Mouse (Mus musculus): Measurements from ENCODE around the gene Zfp628. TPM values are rescaled to one million over a fixed set of nuclear protein-coding genes. Genes with fewer than 3 reads are reported as not detected.

The Zfp628 gene
- polyA plus RNA-seq, 1 experiment = 8.0 TPM

DNA sequence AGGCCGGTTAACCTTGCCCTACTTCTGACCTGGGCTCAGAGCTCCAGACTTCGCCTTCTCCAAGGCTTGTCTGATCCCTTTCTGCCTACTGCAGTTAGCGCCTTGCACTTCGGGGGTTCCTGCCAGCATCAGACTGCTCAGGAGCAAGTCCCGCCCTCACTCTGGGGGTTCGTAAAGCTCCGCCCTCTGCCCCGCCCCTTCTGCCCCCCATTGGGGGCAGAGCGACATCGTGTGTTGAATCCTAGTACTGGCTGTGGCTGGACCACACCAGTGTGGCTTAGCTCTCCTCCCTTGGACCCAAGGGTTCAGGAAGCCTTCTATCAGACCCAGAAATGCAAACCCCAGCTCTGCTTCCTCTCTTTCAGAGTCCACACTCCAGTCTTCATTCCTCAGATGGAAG, 49.3 kb downstream of the Zfp628 start, which contains the start of gene Sbk2:
Sbk2 (minus strand) TSS at position 135 of the 400 bp plus-strand sequence.
- H3K4me2 ChIP-seq (ENCODE audit: low read depth) = peak within 1 kb of the TSS; percentile 52
- TF ChIP-seq POLR2A (IDR thresholded peaks at IDR 0.05; ENCODE audit: insufficient read length, low read depth) = peak; percentile 15
- no peak for TF ChIP-seq TCF3 (IDR thresholded peaks at IDR 0.05; ENCODE audit: insufficient read length, low read depth)
- TF ChIP-seq TCF12 (IDR thresholded peaks at IDR 0.05; ENCODE audit: insufficient read depth, poor library complexity, severe bottlenecking) = no peak
- TF ChIP-seq MAX (IDR thresholded peaks at IDR 0.05; ENCODE audit: low read depth) = no peak
- H3K27me3 ChIP-seq (ENCODE audit: control insufficient read depth, insufficient read depth, insufficient read length) = no peaks in the 10 kb centered on the region
- H3K79me2 ChIP-seq (ENCODE audit: control insufficient read depth, insufficient read depth) = no peaks in the 10 kb centered on the region
- no peak within 1 kb of the TSS for H3ac ChIP-seq (ENCODE audit: control insufficient read depth, insufficient read length)
- no peaks in the 10 kb centered on the region for H3K36me3 ChIP-seq (ENCODE audit: control insufficient read depth, insufficient read depth)
- no peak within 1 kb of the TSS for H3K4me3 ChIP-seq

DNA sequence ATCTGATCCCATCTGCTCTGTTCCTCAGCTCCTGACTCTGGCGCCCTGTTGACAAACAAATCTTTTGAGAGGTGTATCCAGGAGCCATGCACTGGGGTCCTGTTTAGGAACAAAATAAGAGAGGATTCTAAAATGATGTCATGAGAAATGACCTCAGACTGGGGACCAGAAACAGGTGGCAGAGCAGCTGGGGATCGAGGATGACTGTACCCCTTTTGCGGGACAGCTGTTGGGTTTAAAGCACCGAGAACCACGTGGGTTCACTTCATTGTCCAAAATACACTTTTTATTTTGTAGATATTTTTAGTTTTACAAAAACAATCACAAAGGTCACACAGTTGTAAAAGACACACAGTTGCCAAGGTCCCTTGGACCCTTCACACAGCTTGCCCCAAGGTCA, 50.0 kb downstream of the Zfp628 start:
- Histone ChIP-seq H3K4me3 (no peak overlapping the region), H3K36me3 (ENCODE audit: control insufficient read depth, insufficient read depth) (no peaks in the 10 kb centered on the region), H3ac (ENCODE audit: control insufficient read depth, insufficient read length) (no peak overlapping the region), H3K27me3 (ENCODE audit: control insufficient read depth, insufficient read depth, insufficient read length) (no peaks in the 10 kb centered on the region), H3K4me2 (ENCODE audit: low read depth) (peak overlapping the region; percentile 30), H3K79me2 (ENCODE audit: control insufficient read depth, insufficient read depth) (no peaks in the 10 kb centered on the region)
- TF ChIP-seq MAX (IDR thresholded peaks at IDR 0.05; ENCODE audit: low read depth) (no peak), SRF (IDR thresholded peaks at IDR 0.05; ENCODE audit: control insufficient read depth, insufficient read length, low read depth) (no peak), TCF3 (IDR thresholded peaks at IDR 0.05; ENCODE audit: insufficient read length, low read depth) (peak; percentile 76), MYOG (IDR thresholded peaks at IDR 0.05; ENCODE audit: control insufficient read depth in 1 of 3, insufficient read depth in 1 of 3, insufficient read length in 2 of 3, low read depth in 2 of 3) (peak; percentile 62 to 86 (median 65)), CEBPB (IDR thresholded peaks at IDR 0.05; ENCODE audit: insufficient read depth, poor library complexity, severe bottlenecking) (no peak), MYOD1 (IDR thresholded peaks at IDR 0.05; ENCODE audit: control insufficient read depth in 1 of 3, insufficient read length in 2 of 3, low read depth in 2 of 3) (peak; percentile 8 to 91 (median 88)), TCF12 (IDR thresholded peaks at IDR 0.05; ENCODE audit: insufficient read depth, poor library complexity, severe bottlenecking) (peak; percentile 89), POLR2AphosphoS2 (IDR thresholded peaks at IDR 0.05; ENCODE audit: insufficient read length, low read depth) (no peak), USF1 (IDR thresholded peaks at IDR 0.05; ENCODE audit: low read depth) (no peak), E2F4 (IDR thresholded peaks at IDR 0.05; ENCODE audit: insufficient read depth) (no peak), REST (IDR thresholded peaks at IDR 0.05; ENCODE audit: insufficient read depth, insufficient read length) (no peak), POLR2A (IDR thresholded peaks at IDR 0.05; ENCODE audit: insufficient read length, low read depth) (no peak)

DNA sequence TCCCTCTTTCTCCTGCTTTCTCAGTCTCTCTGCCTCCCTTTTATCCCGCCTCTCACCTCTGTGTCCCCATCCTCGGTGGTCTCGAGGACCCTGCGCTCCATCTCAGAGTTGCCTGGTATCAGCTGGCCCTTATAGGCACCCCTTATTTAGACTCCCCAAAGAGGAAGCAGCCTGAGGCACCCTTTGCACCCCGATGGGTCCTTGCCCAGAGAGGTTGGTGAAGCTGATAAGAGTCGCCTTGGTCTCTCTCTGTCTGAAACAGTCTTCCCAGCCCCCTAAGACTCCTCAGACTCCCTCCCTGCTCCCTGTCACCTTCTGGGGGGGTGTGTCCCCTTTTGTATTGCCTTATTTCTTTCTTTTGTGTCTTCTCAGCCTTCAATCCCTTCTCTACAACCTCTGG, 56.1 kb downstream of the Zfp628 start, which contains the start of gene Sbk3:
Sbk3 (minus strand) TSS at position 101 of the 400 bp plus-strand sequence.
- Histone ChIP-seq H3ac (ENCODE audit: control insufficient read depth, insufficient read length) (no peak within 1 kb of the TSS), H3K27me3 (ENCODE audit: control insufficient read depth, insufficient read depth, insufficient read length) (no peaks in the 10 kb centered on the region), H3K79me2 (ENCODE audit: control insufficient read depth, insufficient read depth) (no peaks in the 10 kb centered on the region), H3K4me2 (ENCODE audit: low read depth) (no peak within 1 kb of the TSS), H3K36me3 (ENCODE audit: control insufficient read depth, insufficient read depth) (no peaks in the 10 kb centered on the region), H3K4me3 (no peak within 1 kb of the TSS)
- no peak for TF ChIP-seq POLR2A (IDR thresholded peaks at IDR 0.05; ENCODE audit: insufficient read length, low read depth)

Other genes starting within 250 kb of the Zfp628 start
- gene Hspbp1, start 230.1 kb upstream of the Zfp628 start, polyA plus RNA-seq (2012; fragmentation: generic; extraction: Trizol) = 67.5 TPM
- gene Brsk1, start 224.6 kb upstream of the Zfp628 start, polyA plus RNA-seq (2012; fragmentation: generic; extraction: Trizol) = 7.0 TPM
- gene Tmem150b, start 190.0 kb upstream of the Zfp628 start, polyA plus RNA-seq (2012; fragmentation: generic; extraction: Trizol) = 0.04 TPM
- gene Kmt5c, start 175.1 kb upstream of the Zfp628 start, polyA plus RNA-seq (2012; fragmentation: generic; extraction: Trizol) = 19.2 TPM
- gene Cox6b2, start 162.1 kb upstream of the Zfp628 start, polyA plus RNA-seq (2012; fragmentation: generic; extraction: Trizol) = 0.19 TPM
- not detected for gene Fam71e2, start 143.9 kb upstream of the Zfp628 start, polyA plus RNA-seq (2012; fragmentation: generic; extraction: Trizol)
- 0.56 TPM for gene Il11, start 132.4 kb upstream of the Zfp628 start, polyA plus RNA-seq (2012; fragmentation: generic; extraction: Trizol)
- not detected for gene Tmem190, start 132.3 kb upstream of the Zfp628 start, polyA plus RNA-seq (2012; fragmentation: generic; extraction: Trizol)
- gene Tmem238, start 125.6 kb upstream of the Zfp628 start, polyA plus RNA-seq (2012; fragmentation: generic; extraction: Trizol) = 7.1 TPM
- gene Rpl28, start 122.3 kb upstream of the Zfp628 start, polyA plus RNA-seq (2012; fragmentation: generic; extraction: Trizol) = 3,329 TPM
- gene Ube2s, start 102.6 kb upstream of the Zfp628 start, polyA plus RNA-seq (2012; fragmentation: generic; extraction: Trizol) = 261 TPM
- gene Shisa7, start 70.5 kb upstream of the Zfp628 start, polyA plus RNA-seq (2012; fragmentation: generic; extraction: Trizol) = not detected
- 0.65 TPM for gene Isoc2b, start 45.0 kb upstream of the Zfp628 start, polyA plus RNA-seq (2012; fragmentation: generic; extraction: Trizol)
- 3.3 TPM for gene Isoc2a, start 38.1 kb upstream of the Zfp628 start, polyA plus RNA-seq (2012; fragmentation: generic; extraction: Trizol)
- not detected for gene Gm36210, start 8.7 kb upstream of the Zfp628 start, polyA plus RNA-seq (2012; fragmentation: generic; extraction: Trizol)
- 3.1 TPM for gene Nat14, start 6.8 kb downstream of the Zfp628 start, polyA plus RNA-seq (2012; fragmentation: generic; extraction: Trizol)
- 13.6 TPM for gene Ssc5d, start 10.6 kb downstream of the Zfp628 start, polyA plus RNA-seq (2012; fragmentation: generic; extraction: Trizol)
- 7.1 TPM for gene Sbk2, start 49.2 kb downstream of the Zfp628 start, polyA plus RNA-seq (2012; fragmentation: generic; extraction: Trizol)
- 0.34 TPM for gene Sbk3, start 56.0 kb downstream of the Zfp628 start, polyA plus RNA-seq (2012; fragmentation: generic; extraction: Trizol)
- gene Zfp579, start 80.9 kb downstream of the Zfp628 start, polyA plus RNA-seq (2012; fragmentation: generic; extraction: Trizol) = 16.3 TPM
- gene Zfp524, start 99.2 kb downstream of the Zfp628 start, polyA plus RNA-seq (2012; fragmentation: generic; extraction: Trizol) = 15.7 TPM
- gene Fiz1, start 99.5 kb downstream of the Zfp628 start, polyA plus RNA-seq (2012; fragmentation: generic; extraction: Trizol) = 22.8 TPM
- not detected for gene Gm44973, start 100.3 kb downstream of the Zfp628 start, polyA plus RNA-seq (2012; fragmentation: generic; extraction: Trizol)
- gene Zfp865, start 105.2 kb downstream of the Zfp628 start, polyA plus RNA-seq (2012; fragmentation: generic; extraction: Trizol) = 18.1 TPM
- 0.19 TPM for gene Ccdc106, start 105.3 kb downstream of the Zfp628 start, polyA plus RNA-seq (2012; fragmentation: generic; extraction: Trizol)
- not detected for gene 4632433K11Rik, start 118.9 kb downstream of the Zfp628 start, polyA plus RNA-seq (2012; fragmentation: generic; extraction: Trizol)
- gene Zfp784, start 123.2 kb downstream of the Zfp628 start, polyA plus RNA-seq (2012; fragmentation: generic; extraction: Trizol) = 1.5 TPM
- gene Zfp580, start 136.3 kb downstream of the Zfp628 start, polyA plus RNA-seq (2012; fragmentation: generic; extraction: Trizol) = 13.1 TPM
- gene U2af2, start 146.9 kb downstream of the Zfp628 start, polyA plus RNA-seq (2012; fragmentation: generic; extraction: Trizol) = 159 TPM
- gene Epn1, start 165.0 kb downstream of the Zfp628 start, polyA plus RNA-seq (2012; fragmentation: generic; extraction: Trizol) = 118 TPM
- gene Rfpl4, start 201.7 kb downstream of the Zfp628 start, polyA plus RNA-seq (2012; fragmentation: generic; extraction: Trizol) = not detected
- 0.10 TPM for gene Rasl2-9, start 210.7 kb downstream of the Zfp628 start, polyA plus RNA-seq (2012; fragmentation: generic; extraction: Trizol)
- not detected for gene Vmn1r55, start 234.5 kb downstream of the Zfp628 start, polyA plus RNA-seq (2012; fragmentation: generic; extraction: Trizol)

Data from myocyte (in vitro differentiated cells).